Mouse (Mus musculus): ENCODE results near the gene Kcnb1.

DNA sequence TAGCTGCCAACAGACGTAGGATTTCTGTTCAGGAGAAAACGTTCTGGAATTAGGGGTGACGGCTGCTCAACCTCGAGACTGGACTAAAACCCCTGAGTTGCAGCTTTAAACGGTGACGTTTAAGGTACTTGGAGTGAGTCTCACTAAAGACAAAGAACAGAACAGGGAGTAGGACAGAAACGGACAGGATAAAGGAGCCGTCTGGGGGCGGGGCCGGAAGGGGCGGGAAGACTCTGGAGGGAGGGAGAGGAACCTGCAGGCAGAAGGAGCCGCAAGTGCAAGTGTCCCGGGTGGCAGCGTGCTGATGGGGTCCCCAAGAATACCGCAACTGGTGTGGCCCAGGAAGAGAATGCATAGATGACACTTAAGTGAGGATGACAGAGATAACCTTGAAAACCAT is 40.6 kb upstream of the Kcnb1 start:
- TF ChIP-seq POLR2A (IDR thresholded peaks at IDR 0.05; ENCODE audit: insufficient read depth, low read length) (peak; percentile 61), CTCF (IDR thresholded peaks at IDR 0.05; ENCODE audit: low read depth, low read length) (no peak)

All from ES-Bruce4 (cell line).